Mouse (Mus musculus): Measurements from ENCODE around the gene Spats2.
"Not testable (repeated sequence)": the region's sequence is repeated elsewhere in the genome, so short reads cannot be mapped to it uniquely, and the experiment has no call there.

The Spats2 gene

GRCm38 (mm10) chr15:99138389-99138788 is 12.7 kb downstream of the Spats2 start:
- no peak for DNase-seq (ENCODE audit: low spot score)

- peak; percentile 18 for DNase-seq (ENCODE audit: low spot score)
Observed at GRCm38 (mm10) chr15:99139669-99140068, 14.0 kb downstream of the Spats2 start.

GRCm38 (mm10) chr15:99150516-99150915 is 24.8 kb downstream of the Spats2 start:
- DNase-seq (ENCODE audit: low spot score) = no peak

- DNase-seq (ENCODE audit: low spot score) = no peak
Observed at GRCm38 (mm10) chr15:99151324-99151723, 25.6 kb downstream of the Spats2 start.

- no peak for DNase-seq (ENCODE audit: low spot score)
Observed at GRCm38 (mm10) chr15:99153466-99153865, 27.8 kb downstream of the Spats2 start.

GRCm38 (mm10) chr15:99154515-99154914 is 28.8 kb downstream of the Spats2 start:
- DNase-seq (ENCODE audit: low spot score) = not testable (repeated sequence)

GRCm38 (mm10) chr15:99163512-99164365 is 38.0 kb downstream of the Spats2 start:
- DNase-seq (ENCODE audit: low spot score) = no peak

GRCm38 (mm10) chr15:99172131-99172530 is 46.4 kb downstream of the Spats2 start:
- no peak for DNase-seq (ENCODE audit: low spot score)

GRCm38 (mm10) chr15:99179639-99180038 is 53.9 kb downstream of the Spats2 start:
- DNase-seq (ENCODE audit: low spot score) = no peak

GRCm38 (mm10) chr15:99184217-99184914 is 58.6 kb downstream of the Spats2 start:
- no peak for DNase-seq (ENCODE audit: low spot score)

- no peak for DNase-seq (ENCODE audit: low spot score)
Observed at GRCm38 (mm10) chr15:99194358-99194757, 68.6 kb downstream of the Spats2 start.

- DNase-seq (ENCODE audit: low spot score) = no peak
Observed at GRCm38 (mm10) chr15:99195043-99195442, 69.3 kb downstream of the Spats2 start.

- no peak for DNase-seq (ENCODE audit: low spot score)
Observed at GRCm38 (mm10) chr15:99198761-99199160, 73.0 kb downstream of the Spats2 start.

GRCm38 (mm10) chr15:99205959-99206358 is 80.2 kb downstream of the Spats2 start:
- no peak for DNase-seq (ENCODE audit: low spot score)

GRCm38 (mm10) chr15:99213183-99213582 is 87.5 kb downstream of the Spats2 start:
- no peak for DNase-seq (ENCODE audit: low spot score)

GRCm38 (mm10) chr15:99214941-99215340 is 89.2 kb downstream of the Spats2 start:
- no peak for DNase-seq (ENCODE audit: low spot score)

- DNase-seq (ENCODE audit: low spot score) = no peak
Observed at GRCm38 (mm10) chr15:99215741-99216463, 90.2 kb downstream of the Spats2 start.

GRCm38 (mm10) chr15:99217630-99218029 is 91.9 kb downstream of the Spats2 start:
- DNase-seq (ENCODE audit: low spot score) = no peak

GRCm38 (mm10) chr15:99221315-99221952 is 95.7 kb downstream of the Spats2 start:
- DNase-seq (ENCODE audit: low spot score) = no peak

- no peak for DNase-seq (ENCODE audit: low spot score)
Observed at GRCm38 (mm10) chr15:99222794-99223584, 97.3 kb downstream of the Spats2 start.

- DNase-seq (ENCODE audit: low spot score) = peak; percentile 25
Observed at GRCm38 (mm10) chr15:99223585-99224207, 98.0 kb downstream of the Spats2 start.

Data from ovary, postnatal 14 days (tissue).